Mouse (Mus musculus) kidney, postnatal 0 days (tissue): ENCODE measurements at regions not wholly inside any gene's neighbourhood (a gene's known extent, or its start where the extent isn't known, plus 50 kb on each side); places are given as distances from the start of the nearest gene placed in this dataset.

Source experiments
- ATAC-seq: fragments of 200-750 bp; cut with Nextera tagmentation; replicated peaks from 2 replicates; pipeline ENCODE4 v1.8.0; 2017; ENCODE audit warnings: low read depth, moderate number of reproducible peaks, moderate TSS enrichment, moderate library complexity; ENCODE audit not compliant: low FRiP score
- DNase-seq: peaks from one replicate; pipeline ENCODE4 v3.0.0-alpha.2; 2016; ENCODE audit warnings: low spot score
- H3K27ac ChIP-seq: fragments of 300-500 bp; sonication (generic); 2 replicates; pipeline ENCODE4 v1.5.1; 2014; ENCODE audit warnings: mild to moderate bottlenecking
- H3K27me3 ChIP-seq: fragments of 300-500 bp; sonication (generic); 2 replicates; pipeline ENCODE4 v1.6.1; 2014; ENCODE audit warnings: low read length, mixed read lengths; ENCODE audit not compliant: insufficient read depth
- H3K36me3 ChIP-seq: fragments of 300-500 bp; sonication (generic); 2 replicates; pipeline ENCODE4 v1.6.1; 2014; ENCODE audit warnings: low read length, mixed read lengths; ENCODE audit not compliant: insufficient read depth
- H3K4me1 ChIP-seq: fragments of 300-500 bp; sonication (generic); replicated peaks from 2 replicates; pipeline ENCODE4 v1.6.1; 2014; ENCODE audit warnings: antibody characterized with exemption, low read length, mixed read lengths; ENCODE audit not compliant: insufficient read depth
- H3K4me2 ChIP-seq: fragments of 300-500 bp; sonication (generic); 2 replicates; pipeline ENCODE4 v1.6.1; 2014; ENCODE audit warnings: mild to moderate bottlenecking, low read length, moderate library complexity, mixed read lengths
- H3K4me3 ChIP-seq: fragments of 300-500 bp; sonication (generic); replicated peaks from 2 replicates; pipeline ENCODE4 v1.5.1; 2014; ENCODE audit warnings: low read depth, low read length
- H3K9ac ChIP-seq: fragments of 300-500 bp; sonication (generic); 2 replicates; pipeline ENCODE4 v1.6.1; 2014; ENCODE audit warnings: low read depth, low read length
- H3K9me3 ChIP-seq: fragments of 300-500 bp; sonication (generic); replicated peaks from 2 replicates; pipeline ENCODE4 v1.6.1; 2016; ENCODE audit warnings: low read length, inconsistent platforms, mixed read lengths
- CTCF ChIP-seq: IDR thresholded peaks from 2 replicates; pipeline ENCODE4 v1.5.1; 2016; ENCODE audit warnings: antibody characterized with exemption, low read depth, mild to moderate bottlenecking, moderate library complexity
- WGBS: fragments of 180-500 bp; shearing (Covaris S2); extraction: QIAGEN DNeasy Blood & Tissue Kit; methylation state at CpG from one replicate; pipeline ENCODE4 v1.1.7; 2014; 5-methylcytosine and 5-hydroxymethylcytosine counted together

- Histone ChIP-seq H3K9ac (no peak overlapping the region), H3K27me3 (no peaks in the 10 kb centered on the region), H3K4me3 (no peak overlapping the region), H3K4me2 (no peak overlapping the region), H3K9me3 (no peaks in the 10 kb centered on the region), H3K27ac (no peak overlapping the region), H3K4me1 (no peaks in the 10 kb centered on the region), H3K36me3 (no peaks in the 10 kb centered on the region)
- no peak for DNase-seq
- ATAC-seq: no peak
- no peak for TF ChIP-seq CTCF
- 91% methylated on average over 6 of the region's 6 CpGs for WGBS
Measured at GRCm38 (mm10) chr6:99840823-99841222, 114.6 kb upstream of the Prok2 start.

GRCm38 (mm10) chr6:99833323-99833722 is 107.1 kb upstream of the Prok2 start:
- Histone ChIP-seq H3K9ac (no peak overlapping the region), H3K27me3 (no peaks in the 10 kb centered on the region), H3K4me3 (no peak overlapping the region), H3K9me3 (no peaks in the 10 kb centered on the region), H3K4me1 (no peaks in the 10 kb centered on the region), H3K27ac (no peak overlapping the region), H3K36me3 (no peaks in the 10 kb centered on the region), H3K4me2 (no peak overlapping the region)
- peak; percentile 72 for DNase-seq
- no peak for TF ChIP-seq CTCF
- peak; percentile 65; the same call in 1 of the 2 replicates for ATAC-seq
- 38% methylated on average over 3 of the region's 3 CpGs for WGBS

DNA sequence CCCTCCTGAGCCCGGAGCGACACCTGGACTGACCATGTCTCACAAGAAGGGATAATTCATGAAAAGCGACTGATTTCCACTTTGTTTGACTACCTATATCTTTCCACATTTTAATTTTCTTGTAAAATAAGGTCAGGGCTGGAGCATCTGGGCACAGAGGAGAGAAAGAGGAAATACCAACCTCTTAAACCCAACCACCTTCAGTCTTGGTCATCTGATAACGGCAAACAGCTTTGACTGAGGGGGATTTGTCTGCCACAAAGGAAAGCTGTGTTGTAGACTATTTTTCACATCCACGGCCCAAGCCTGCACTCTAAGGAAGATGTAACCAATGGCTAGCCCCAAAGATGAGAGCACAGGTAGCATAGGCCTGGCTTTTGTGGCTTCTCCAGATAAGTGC is 101.4 kb upstream of the Prok2 start:
- 0 out of 2 replicates have a peak, but pooled peaks cover 8% of the 10 kb centered on the region for H3K4me1 ChIP-seq
- H3K9me3 ChIP-seq: no peaks in the 10 kb centered on the region
- H3K27me3 ChIP-seq: no peaks in the 10 kb centered on the region
- H3K4me3 ChIP-seq: no peak overlapping the region
- 91% methylated on average over 5 of the region's 5 CpGs for WGBS
- DNase-seq: no peak
- no peak overlapping the region for H3K4me2 ChIP-seq
- H3K27ac ChIP-seq: no peak overlapping the region
- H3K36me3 ChIP-seq: no peaks in the 10 kb centered on the region
- TF ChIP-seq CTCF: no peak
- no peak overlapping the region for H3K9ac ChIP-seq
- no peak for ATAC-seq

- Histone ChIP-seq H3K4me2 (no peak overlapping the region), H3K9ac (no peak overlapping the region), H3K27me3 (no peaks in the 10 kb centered on the region), H3K36me3 (no peaks in the 10 kb centered on the region), H3K4me1 (0 out of 2 replicates have a peak, but pooled peaks cover 8% of the 10 kb centered on the region), H3K4me3 (no peak overlapping the region), H3K27ac (no peak overlapping the region), H3K9me3 (no peaks in the 10 kb centered on the region)
- no peak for ATAC-seq
- DNase-seq: no peak
- no peak for TF ChIP-seq CTCF
- WGBS: 48% methylated on average over 6 of the region's 6 CpGs
Measured at GRCm38 (mm10) chr6:99824808-99825207, 98.6 kb upstream of the Prok2 start.

- WGBS: 78% methylated on average over 2 of the region's 2 CpGs
- Histone ChIP-seq H3K27me3 (no peaks in the 10 kb centered on the region), H3K4me2 (no peak overlapping the region), H3K36me3 (no peaks in the 10 kb centered on the region), H3K4me1 (0 out of 2 replicates have a peak, but pooled peaks cover 8% of the 10 kb centered on the region), H3K27ac (no peak overlapping the region), H3K9me3 (no peaks in the 10 kb centered on the region), H3K4me3 (no peak overlapping the region), H3K9ac (no peak overlapping the region)
- DNase-seq (no peak), ATAC-seq (no peak)
- TF ChIP-seq CTCF: no peak
Measured at GRCm38 (mm10) chr6:99822471-99822870, 96.3 kb upstream of the Prok2 start.

DNA sequence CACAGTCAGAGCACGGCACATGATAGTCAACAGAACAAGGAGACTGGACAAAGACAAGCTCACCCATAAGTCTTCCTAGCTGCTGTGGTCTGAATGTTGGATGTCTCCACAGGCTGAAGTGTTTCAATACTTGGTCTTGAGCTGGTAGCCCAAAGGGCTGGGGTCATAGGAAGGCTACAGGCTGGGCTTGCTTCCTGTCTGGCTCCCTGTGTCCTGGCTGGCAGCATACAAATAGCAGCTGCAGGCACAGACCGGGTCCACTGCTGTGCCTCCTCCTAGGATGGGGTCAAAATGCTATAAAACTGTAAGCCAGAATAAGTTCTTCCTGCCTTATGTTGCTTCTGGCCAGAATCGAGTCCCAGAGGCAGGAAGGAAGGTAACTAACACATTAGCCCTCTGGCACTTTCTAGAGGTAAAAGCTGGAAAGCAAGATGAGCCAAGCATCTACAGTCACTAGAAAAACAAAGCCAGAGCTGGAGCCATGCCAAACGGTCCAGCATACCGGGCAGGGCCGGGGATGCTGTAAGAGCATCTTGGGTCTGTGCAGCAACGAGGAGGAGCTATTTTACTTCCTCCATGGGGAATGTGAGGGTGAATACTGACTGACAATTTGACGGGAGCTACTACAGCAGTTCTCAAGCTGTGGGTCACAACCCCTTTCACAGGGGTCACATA is 93.2 kb upstream of the Prok2 start:
- no peaks in the 10 kb centered on the region for H3K4me1 ChIP-seq
- TF ChIP-seq CTCF: no peak
- no peak for DNase-seq
- H3K4me2 ChIP-seq: no peak overlapping the region
- H3K27ac ChIP-seq: no peak overlapping the region
- no peaks in the 10 kb centered on the region for H3K36me3 ChIP-seq
- H3K9me3 ChIP-seq: no peaks in the 10 kb centered on the region
- no peak for ATAC-seq
- 22% methylated on average over 8 of the region's 8 CpGs for WGBS
- H3K27me3 ChIP-seq: no peaks in the 10 kb centered on the region
- H3K4me3 ChIP-seq: no peak overlapping the region
- no peak overlapping the region for H3K9ac ChIP-seq

DNA sequence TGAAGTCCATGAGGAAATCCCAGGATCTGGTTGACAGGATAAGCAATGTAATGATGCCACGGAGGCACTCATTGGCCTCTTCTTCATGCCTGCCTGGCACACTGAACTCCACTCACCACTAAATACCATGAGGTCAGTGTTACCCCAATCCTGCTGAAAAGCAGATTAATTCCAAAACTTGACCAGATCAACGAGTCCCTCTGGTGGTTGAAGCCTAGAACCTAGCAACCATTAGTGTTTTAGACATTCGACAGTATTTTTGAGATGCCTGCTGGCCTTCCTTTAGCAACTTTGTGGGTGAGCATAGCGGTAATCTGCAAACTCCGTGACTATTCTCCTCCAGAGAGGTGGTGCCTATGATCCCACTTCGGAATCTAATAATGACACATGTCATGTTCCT is 92.3 kb upstream of the Prok2 start:
- WGBS: 85% methylated on average over 6 of the region's 6 CpGs
- no peaks in the 10 kb centered on the region for H3K36me3 ChIP-seq
- H3K4me2 ChIP-seq: no peak overlapping the region
- H3K4me3 ChIP-seq: no peak overlapping the region
- TF ChIP-seq CTCF: peak; percentile 43
- DNase-seq (no peak), ATAC-seq (no peak)
- H3K27ac ChIP-seq: no peak overlapping the region
- no peak overlapping the region for H3K9ac ChIP-seq
- no peaks in the 10 kb centered on the region for H3K27me3 ChIP-seq
- H3K4me1 ChIP-seq: no peaks in the 10 kb centered on the region
- no peaks in the 10 kb centered on the region for H3K9me3 ChIP-seq
